In genomic region chr11:43198811-43199210, GRCm38 (mm10) we compare ENCODE assay signal across 24 mouse cellular contexts. TPM values are rescaled to one million over a fixed set of nuclear protein-coding genes. Genes with fewer than 3 reads are reported as not detected.
DNase-seq lines count a peak whose midpoint lies in the region; ATAC-seq and TF ChIP-seq lines count a peak whose summit lies in the region.
"Had no signal": no experiment of that assay in that cellular context is flagged by ENCODE, and none has a peak within 500 bp of the region (broad histone marks: within the 10 kb centered on the region; RNA-seq: fewer than 3 reads in every experiment).

No protein-coding gene starts in this region.

- H3K36me3 ChIP-seq in intestine, embryonic 16.5 days (ENCODE audit: control insufficient read depth, insufficient read depth, low read length): no peaks in the 10 kb centered on the region
- H3K36me3 ChIP-seq in intestine, postnatal 0 days (ENCODE audit: control insufficient read depth, insufficient read depth): 0 out of 2 replicates have a peak, but pooled peaks cover 5% of the 10 kb centered on the region
- no peaks in the 10 kb centered on the region for H3K36me3 ChIP-seq in kidney, embryonic 16.5 days (ENCODE audit: insufficient read depth, low read length)
- H3K36me3 ChIP-seq in CH12.LX (replicated peaks in 1 of 2; ENCODE audit: control insufficient read depth in 1 of 2, insufficient read depth in 1 of 2, low read length in 1 of 2): no peaks in the 10 kb centered on the region
- peaks cover 72% of the 10 kb centered on the region for H3K36me3 ChIP-seq in small intestine, adult 2 months (ENCODE audit: control insufficient read depth, insufficient read depth, low read length)
- H3K36me3 ChIP-seq in hindbrain, embryonic 16.5 days (ENCODE audit: control insufficient read depth, insufficient read depth, low read length): no peaks in the 10 kb centered on the region
- H3K36me3 ChIP-seq: G1E had no signal

- no peak for DNase-seq in kidney, adult 8-10 months
- peak; percentile 78 for DNase-seq in CH12.LX (ENCODE audit: extremely low read depth)
- no peak for DNase-seq in embryo, embryonic 9.5 days (ENCODE audit: extremely low spot score)
- DNase-seq: adrenal gland, adult 2 months; adrenal gland, adult 8-10 months; adrenal gland, postnatal 10 days; adrenal gland, postnatal 14 days; adrenal gland, postnatal 25 days; adrenal gland, postnatal 36 days; B cell, adult 2 months; cerebellum, adult 11 months; cerebellum, adult 11-12 months; cerebellum, adult 18-20 months had no signal

- no peak for TF ChIP-seq CTCF in intestine, postnatal 0 days (IDR thresholded peaks at IDR 0.05; ENCODE audit: low read depth)
- TF ChIP-seq CTCF in CH12.LX (conservative IDR thresholded peaks at IDR 0.05 in 1 of 2, IDR thresholded peaks at IDR 0.05 in 1 of 2; ENCODE audit: low read depth in 2 of 2, low read length in 2 of 2): no peak
- TF ChIP-seq CTCF in small intestine, adult 2 months (IDR thresholded peaks at IDR 0.05; ENCODE audit: extremely low read depth, insufficient read length, insufficient replicate concordance, low read depth, low read length): no peak

- dilution Hi-C loops in CH12.LX (cut with MboI; ENCODE audit: extremely low pct_ligation_motif_present, extremely low pct_unique_long_range_greater_than_20kb, low sequenced_read_pairs): no loop called here

- no peaks in the 10 kb centered on the region for H3K79me2 ChIP-seq in CH12.LX (replicated peaks; ENCODE audit: control insufficient read depth, extremely low read depth, insufficient read depth, poor library complexity, severe bottlenecking)

- ATAC-seq in intestine, embryonic 16.5 days: peak; percentile 47
- ATAC-seq in intestine, postnatal 0 days: no peak
- ATAC-seq in kidney, embryonic 16.5 days (ENCODE audit: low FRiP score, low TSS enrichment): 0 out of 2 replicates have a peak, but pooled peaks have one; percentile 31
- ATAC-seq in hindbrain, embryonic 16.5 days: no peak
- ATAC-seq: activated CD4-positive, CD25-positive, alpha-beta regulatory T cell, adult 4 months; CD4-positive, CD25-positive, alpha-beta regulatory T cell, adult 4 months; Patski had no signal

- peak; percentile 58; the same call in 1 of the 2 replicates for TF ChIP-seq EP300 in CH12.LX (IDR thresholded peaks at IDR 0.05; ENCODE audit: low read length)

- H3K27ac ChIP-seq in intestine, embryonic 16.5 days (ENCODE audit: low read length): no peak overlapping the region
- no peak overlapping the region for H3K27ac ChIP-seq in intestine, postnatal 0 days (ENCODE audit: low read depth, low read length)
- H3K27ac ChIP-seq in kidney, embryonic 16.5 days (ENCODE audit: low read length): no peak overlapping the region
- H3K27ac ChIP-seq in CH12.LX (ENCODE audit: insufficient read depth, low read depth): no peak overlapping the region
- H3K27ac ChIP-seq in small intestine, adult 2 months (ENCODE audit: insufficient read depth, low read depth, low read length): peak overlapping the region; percentile 88
- H3K27ac ChIP-seq in hindbrain, embryonic 16.5 days (ENCODE audit: low read depth, low read length): no peak overlapping the region

- no peak overlapping the region for H3K9ac ChIP-seq in intestine, embryonic 16.5 days (ENCODE audit: low read depth, low read length)
- H3K9ac ChIP-seq in intestine, postnatal 0 days (ENCODE audit: low read depth, low read length): no peak overlapping the region
- H3K9ac ChIP-seq in kidney, embryonic 16.5 days (replicated peaks; ENCODE audit: low read length): no peak overlapping the region
- H3K9ac ChIP-seq in CH12.LX (ENCODE audit: insufficient read depth, low read depth): no peak overlapping the region
- H3K9ac ChIP-seq in hindbrain, embryonic 16.5 days (ENCODE audit: low read depth, low read length): no peak overlapping the region

- in situ Hi-C loops in CH12.LX (cut with MboI; ENCODE audit: low pct_ligation_motif_present, low pct_unique_long_range_greater_than_20kb, low sequenced_read_pairs): no loop called here

- H3K9me3 ChIP-seq in intestine, embryonic 16.5 days (ENCODE audit: control insufficient read depth, low read length): no peaks in the 10 kb centered on the region
- H3K9me3 ChIP-seq in intestine, postnatal 0 days (ENCODE audit: control insufficient read depth): no peaks in the 10 kb centered on the region
- H3K9me3 ChIP-seq in kidney, embryonic 16.5 days (ENCODE audit: low read length): no peaks in the 10 kb centered on the region
- H3K9me3 ChIP-seq in CH12.LX (replicated peaks; ENCODE audit: low read length): no peaks in the 10 kb centered on the region
- no peaks in the 10 kb centered on the region for H3K9me3 ChIP-seq in hindbrain, embryonic 16.5 days (ENCODE audit: control insufficient read depth, low read length)
- H3K9me3 ChIP-seq: G1E had no signal

- TF ChIP-seq POLR2A in CH12.LX (IDR thresholded peaks at IDR 0.05; ENCODE audit: low read depth, low read length): no peak
- TF ChIP-seq POLR2A in small intestine, adult 2 months (IDR thresholded peaks at IDR 0.05; ENCODE audit: low read depth, low read length): no peak

- no peaks in the 10 kb centered on the region for H3K27me3 ChIP-seq in intestine, embryonic 16.5 days (replicated peaks; ENCODE audit: control insufficient read depth, insufficient read depth, low read length)
- H3K27me3 ChIP-seq in intestine, postnatal 0 days (replicated peaks; ENCODE audit: control insufficient read depth, insufficient read depth, low read length): no peaks in the 10 kb centered on the region
- no peaks in the 10 kb centered on the region for H3K27me3 ChIP-seq in kidney, embryonic 16.5 days (ENCODE audit: insufficient read depth, low read length)
- no peaks in the 10 kb centered on the region for H3K27me3 ChIP-seq in CH12.LX (replicated peaks)
- H3K27me3 ChIP-seq in small intestine, adult 2 months (ENCODE audit: control insufficient read depth, insufficient read depth, low read length): no peaks in the 10 kb centered on the region
- no peaks in the 10 kb centered on the region for H3K27me3 ChIP-seq in hindbrain, embryonic 16.5 days (replicated peaks; ENCODE audit: control insufficient read depth, insufficient read depth, low read length)

- no peak overlapping the region for H3K4me2 ChIP-seq in intestine, embryonic 16.5 days (ENCODE audit: low read depth, low read length)
- H3K4me2 ChIP-seq in intestine, postnatal 0 days (replicated peaks; ENCODE audit: low read depth): no peak overlapping the region
- no peak overlapping the region for H3K4me2 ChIP-seq in kidney, embryonic 16.5 days (replicated peaks; ENCODE audit: low read depth, low read length)
- H3K4me2 ChIP-seq in CH12.LX (ENCODE audit: insufficient read depth, low read depth, poor library complexity, severe bottlenecking): no peak overlapping the region
- no peak overlapping the region for H3K4me2 ChIP-seq in hindbrain, embryonic 16.5 days (ENCODE audit: low read length)

- H3K4me3 ChIP-seq in intestine, embryonic 16.5 days (ENCODE audit: low read length): no peak overlapping the region
- H3K4me3 ChIP-seq in intestine, postnatal 0 days (ENCODE audit: low read depth, low read length): no peak overlapping the region
- no peak overlapping the region for H3K4me3 ChIP-seq in kidney, embryonic 16.5 days (ENCODE audit: low read length)
- H3K4me3 ChIP-seq in CH12.LX (replicated peaks in 1 of 3; ENCODE audit: low read depth in 2 of 3, low read length in 2 of 3, poor library complexity in 1 of 3): no peak overlapping the region
- H3K4me3 ChIP-seq in small intestine, adult 2 months (ENCODE audit: low read depth, low read length): no peak overlapping the region
- H3K4me3 ChIP-seq in hindbrain, embryonic 16.5 days (ENCODE audit: low read length): no peak overlapping the region

- H3K4me1 ChIP-seq in intestine, embryonic 16.5 days (ENCODE audit: control insufficient read depth, insufficient read depth, low read length): no peaks in the 10 kb centered on the region
- H3K4me1 ChIP-seq in intestine, postnatal 0 days (replicated peaks; ENCODE audit: control insufficient read depth, insufficient read depth, low read length): 0 out of 2 replicates have a peak, but pooled peaks cover 3% of the 10 kb centered on the region
- no peaks in the 10 kb centered on the region for H3K4me1 ChIP-seq in kidney, embryonic 16.5 days (ENCODE audit: insufficient read depth, low read length)
- peaks cover 13 to 40% of the 10 kb centered on the region in 2 experiments for H3K4me1 ChIP-seq in CH12.LX (ENCODE audit: control insufficient read depth in 1 of 2, insufficient read depth in 2 of 2)
- H3K4me1 ChIP-seq in small intestine, adult 2 months (ENCODE audit: control insufficient read depth, insufficient read depth, insufficient read length, low read length): peaks cover 10% of the 10 kb centered on the region; the same call in 1 of the 2 replicates
- no peaks in the 10 kb centered on the region for H3K4me1 ChIP-seq in hindbrain, embryonic 16.5 days (ENCODE audit: control insufficient read depth, insufficient read depth, low read depth, low read length)

- no peak for TF ChIP-seq RAD21 in CH12.LX (IDR thresholded peaks at IDR 0.05; ENCODE audit: low read depth, low read length)

- 53% methylated on average over 2 of the region's 2 CpGs for WGBS in intestine, embryonic 16.5 days
- WGBS in intestine, postnatal 0 days: 37% methylated on average over 2 of the region's 2 CpGs
- WGBS in kidney, embryonic 16.5 days: 51% methylated on average over 2 of the region's 2 CpGs
- WGBS in small intestine, adult 2 months: 27% methylated on average over 2 of the region's 2 CpGs
- 81% methylated on average over 2 of the region's 2 CpGs for WGBS in hindbrain, embryonic 16.5 days

TF ChIP-seq in CH12.LX, 34 proteins besides CTCF, POLR2A, EP300 and RAD21:
- no peak for TF ChIP-seq MAZ (IDR thresholded peaks at IDR 0.05; ENCODE audit: low read depth, low read length)
- peak; percentile 96 for TF ChIP-seq ETS1 (conservative IDR thresholded peaks at IDR 0.05; ENCODE audit: low read depth, low read length)
- TF ChIP-seq USF2 (conservative IDR thresholded peaks at IDR 0.05; ENCODE audit: low read depth, low read length): no peak

RNA-seq across cellular contexts. Expression of gene Atp10b, which starts 49.1 kb away (rescaled TPM):
- 2.5 and 2.7 TPM in 2 replicates for polyA plus RNA-seq in intestine, embryonic 16.5 days (2015; fragmentation: Nextera tagmentation; extraction: Ambion mirVana)
- polyA plus RNA-seq in intestine, postnatal 0 days (2015; fragmentation: Nextera tagmentation; extraction: Ambion mirVana): 3.2 and 3.3 TPM in 2 replicates
- polyA plus RNA-seq in kidney, embryonic 16.5 days (2015; fragmentation: Nextera tagmentation; extraction: Ambion mirVana): 0.90 and 1.1 TPM in 2 replicates
- total RNA-seq in CH12.LX (2012; rRNA removed) (not detected in 2 replicates), CH12.LX (2014; rRNA removed) (not detected in 2 replicates)
- polyA plus RNA-seq in CH12.LX (2012; ENCODE audit: insufficient read length, low read depth): 0.04 TPM in 1 of 2 replicates, not detected in the other
- 12.0 and 15.2 TPM in 2 replicates for polyA plus RNA-seq in small intestine, adult 2 months (2012; rRNA removed)
- 0.27 and 0.31 TPM in 2 replicates for polyA plus RNA-seq in hindbrain, embryonic 16.5 days (2015; fragmentation: Nextera tagmentation; extraction: Ambion mirVana)
- total RNA-seq: ES-E14, MEL had no signal
- polyA plus RNA-seq: activated CD4-positive, CD25-positive, alpha-beta regulatory T cell, adult 4 months; adrenal gland, adult 2 months; CD4-positive, CD25-positive, alpha-beta regulatory T cell, adult 4 months; G1E; Patski had no signal

Comparison
In these comparisons a context has a peak if more than half of its experiments do, and no peak if none do; other contexts are left out.
1. ATAC-seq: peak in intestine, embryonic 16.5 days (single experiment) and kidney, embryonic 16.5 days (single experiment); none in intestine, postnatal 0 days (single experiment) and hindbrain, embryonic 16.5 days (single experiment).